14 mouse cellular contexts compared by ENCODE assay signal in the genomic region with DNA sequence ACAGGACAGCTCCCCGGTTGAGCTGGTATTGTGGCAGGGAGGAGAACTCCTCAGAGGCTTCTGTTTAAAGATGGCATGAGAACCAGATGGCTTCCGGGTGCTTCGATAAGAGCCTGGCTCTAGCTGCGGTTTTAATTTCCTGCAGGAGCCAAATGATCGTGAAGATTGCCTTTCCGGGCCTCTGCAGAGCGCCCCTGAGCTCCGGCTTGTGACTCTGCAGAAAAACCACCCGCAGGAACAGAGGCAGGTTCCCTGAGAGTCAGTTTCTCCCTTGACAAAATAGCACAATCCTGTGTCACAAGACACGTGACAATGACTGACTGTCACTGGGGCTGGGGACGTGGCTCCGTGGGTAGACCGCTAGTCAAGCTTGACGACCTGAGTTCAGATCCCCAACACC. TPM values are rescaled to one million over a fixed set of nuclear protein-coding genes. Genes with fewer than 3 reads are reported as not detected.
DNase-seq lines count a peak whose midpoint lies in the region; ATAC-seq lines count a peak whose summit lies in the region.
"Had no signal": no experiment of that assay in that cellular context is flagged by ENCODE, and none has a peak within 500 bp of the region (broad histone marks: within the 10 kb centered on the region; RNA-seq: fewer than 3 reads in every experiment).

No protein-coding gene starts in this region.

- no peaks in the 10 kb centered on the region for H3K9me3 ChIP-seq in limb, embryonic 12.5 days
- H3K9me3 ChIP-seq in limb, embryonic 10.5 days (replicated peaks): no peaks in the 10 kb centered on the region
- no peaks in the 10 kb centered on the region for H3K9me3 ChIP-seq in neural tube, embryonic 14.5 days (ENCODE audit: control insufficient read depth, low read length)
- H3K9me3 ChIP-seq in midbrain, embryonic 11.5 days (ENCODE audit: control insufficient read depth, low read length): no peaks in the 10 kb centered on the region
- H3K9me3 ChIP-seq in kidney, embryonic 16.5 days (ENCODE audit: low read length): no peaks in the 10 kb centered on the region
- H3K9me3 ChIP-seq: midbrain, embryonic 15.5 days had no signal

- no peaks in the 10 kb centered on the region for H3K27me3 ChIP-seq in limb, embryonic 12.5 days
- H3K27me3 ChIP-seq in limb, embryonic 10.5 days (ENCODE audit: low read depth, poor library complexity, severe bottlenecking): no peaks in the 10 kb centered on the region
- no peaks in the 10 kb centered on the region for H3K27me3 ChIP-seq in neural tube, embryonic 14.5 days (ENCODE audit: control insufficient read depth, insufficient read depth, low read length)
- no peaks in the 10 kb centered on the region for H3K27me3 ChIP-seq in midbrain, embryonic 11.5 days (ENCODE audit: control insufficient read depth, insufficient read depth, low read length)
- no peaks in the 10 kb centered on the region for H3K27me3 ChIP-seq in kidney, embryonic 16.5 days (ENCODE audit: insufficient read depth, low read length)
- H3K27me3 ChIP-seq: midbrain, embryonic 15.5 days had no signal

- H3K4me3 ChIP-seq in limb, embryonic 12.5 days (replicated peaks): no peak overlapping the region
- no peak overlapping the region for H3K4me3 ChIP-seq in limb, embryonic 10.5 days
- no peak overlapping the region for H3K4me3 ChIP-seq in neural tube, embryonic 14.5 days (ENCODE audit: low read depth, low read length)
- H3K4me3 ChIP-seq in midbrain, embryonic 11.5 days (ENCODE audit: low read depth, low read length): no peak overlapping the region
- no peak overlapping the region for H3K4me3 ChIP-seq in kidney, embryonic 16.5 days (ENCODE audit: low read length)
- H3K4me3 ChIP-seq: midbrain, embryonic 15.5 days had no signal

- intact Hi-C loops in left cerebral cortex, postnatal 36 days (cut with DNase I): no loop called here

- peak overlapping the region; percentile 35; the same call in 1 of the 2 replicates for H3K27ac ChIP-seq in limb, embryonic 12.5 days
- H3K27ac ChIP-seq in limb, embryonic 10.5 days: no peak overlapping the region
- H3K27ac ChIP-seq in neural tube, embryonic 14.5 days (ENCODE audit: low read depth, low read length): peak overlapping the region; percentile 36
- no peak overlapping the region for H3K27ac ChIP-seq in midbrain, embryonic 11.5 days (ENCODE audit: low read depth, low read length)
- H3K27ac ChIP-seq in kidney, embryonic 16.5 days (ENCODE audit: low read length): no peak overlapping the region
- H3K27ac ChIP-seq: midbrain, embryonic 15.5 days had no signal

- 70% methylated on average over 14 of the region's 14 CpGs for WGBS in limb, embryonic 12.5 days
- WGBS in limb, embryonic 10.5 days: 84% methylated on average over 14 of the region's 14 CpGs
- WGBS in neural tube, embryonic 14.5 days: 58% methylated on average over 14 of the region's 14 CpGs
- WGBS in midbrain, embryonic 11.5 days: 89% methylated on average over 14 of the region's 14 CpGs
- 72% methylated on average over 14 of the region's 14 CpGs for WGBS in kidney, embryonic 16.5 days

- no peak for DNase-seq in limb, embryonic 10.5 days (ENCODE audit: low spot score)
- peak; percentile 20 for DNase-seq in induced T-regulatory cell, adult 2 months (ENCODE audit: low read depth)
- no peak for DNase-seq in midbrain, embryonic 11.5 days (ENCODE audit: low spot score, missing footprints)
- no peak for DNase-seq in left cerebral cortex, postnatal 36 days (ENCODE audit: low spot score in 2 of 2)
- DNase-seq: cerebellum, adult 11 months; heart, postnatal 36 days; kidney, adult 9 months; layer of hippocampus, adult 9-11 months; lung, postnatal 14 days had no signal

- no peak for ATAC-seq in limb, embryonic 12.5 days (ENCODE audit: insufficient number of reproducible peaks, insufficient read depth, low FRiP score, low TSS enrichment, low read depth)
- ATAC-seq in activated CD4-positive, CD25-positive, alpha-beta regulatory T cell, adult 4 months: peak; percentile 65
- ATAC-seq in neural tube, embryonic 14.5 days (ENCODE audit: low read depth): no peak
- ATAC-seq in midbrain, embryonic 11.5 days (ENCODE audit: low FRiP score): no peak
- no peak for ATAC-seq in kidney, embryonic 16.5 days (ENCODE audit: low FRiP score, low TSS enrichment)
- ATAC-seq: midbrain, embryonic 15.5 days had no signal

- H3K36me3 ChIP-seq in limb, embryonic 12.5 days: 0 out of 2 replicates have a peak, but pooled peaks cover 4% of the 10 kb centered on the region
- no peaks in the 10 kb centered on the region for H3K36me3 ChIP-seq in limb, embryonic 10.5 days
- no peaks in the 10 kb centered on the region for H3K36me3 ChIP-seq in neural tube, embryonic 14.5 days (ENCODE audit: control insufficient read depth, insufficient read depth, low read length)
- no peaks in the 10 kb centered on the region for H3K36me3 ChIP-seq in midbrain, embryonic 11.5 days (ENCODE audit: control insufficient read depth, insufficient read depth, low read length)
- peaks cover 7% of the 10 kb centered on the region; the same call in 1 of the 2 replicates for H3K36me3 ChIP-seq in kidney, embryonic 16.5 days (ENCODE audit: insufficient read depth, low read length)
- H3K36me3 ChIP-seq: midbrain, embryonic 15.5 days had no signal

- H3K4me2 ChIP-seq in limb, embryonic 12.5 days: no peak overlapping the region
- no peak overlapping the region for H3K4me2 ChIP-seq in neural tube, embryonic 14.5 days (ENCODE audit: low read depth, low read length)
- no peak overlapping the region for H3K4me2 ChIP-seq in midbrain, embryonic 11.5 days
- H3K4me2 ChIP-seq in kidney, embryonic 16.5 days (replicated peaks; ENCODE audit: low read depth, low read length): no peak overlapping the region
- H3K4me2 ChIP-seq: midbrain, embryonic 15.5 days had no signal

- peaks cover 21% of the 10 kb centered on the region for H3K4me1 ChIP-seq in limb, embryonic 12.5 days (replicated peaks)
- 0 out of 2 replicates have a peak, but pooled peaks cover 6% of the 10 kb centered on the region for H3K4me1 ChIP-seq in limb, embryonic 10.5 days
- H3K4me1 ChIP-seq in neural tube, embryonic 14.5 days (ENCODE audit: control insufficient read depth, insufficient read depth, low read length): peaks cover 8% of the 10 kb centered on the region
- H3K4me1 ChIP-seq in midbrain, embryonic 11.5 days (ENCODE audit: control insufficient read depth, insufficient read depth, low read length): no peaks in the 10 kb centered on the region
- no peaks in the 10 kb centered on the region for H3K4me1 ChIP-seq in kidney, embryonic 16.5 days (ENCODE audit: insufficient read depth, low read length)
- H3K4me1 ChIP-seq: midbrain, embryonic 15.5 days had no signal

- H3K9ac ChIP-seq in limb, embryonic 12.5 days (replicated peaks): no peak overlapping the region
- no peak overlapping the region for H3K9ac ChIP-seq in neural tube, embryonic 14.5 days (replicated peaks; ENCODE audit: low read depth, low read length)
- no peak overlapping the region for H3K9ac ChIP-seq in midbrain, embryonic 11.5 days (ENCODE audit: low read length)
- no peak overlapping the region for H3K9ac ChIP-seq in kidney, embryonic 16.5 days (replicated peaks; ENCODE audit: low read length)
- H3K9ac ChIP-seq: midbrain, embryonic 15.5 days had no signal

RNA-seq across cellular contexts. Expression of gene Abat, which starts 16.8 kb away (rescaled TPM):
- polyA plus RNA-seq in limb, embryonic 12.5 days (2016; fragmentation: Nextera tagmentation; extraction: Ambion mirVana): 36.4 and 41.8 TPM in 2 replicates
- 14.9 and 22.7 TPM in 2 replicates for polyA plus RNA-seq in limb, embryonic 10.5 days (2016; fragmentation: Nextera tagmentation; extraction: Ambion mirVana)
- polyA plus RNA-seq in activated CD4-positive, CD25-positive, alpha-beta regulatory T cell, adult 4 months (2017; shearing (Covaris generic)): 1 to 10 TPM; 1.3 TPM
- polyA plus RNA-seq in neural tube, embryonic 14.5 days (2014; fragmentation: Nextera tagmentation; extraction: Ambion mirVana): 84.9 and 115 TPM in 2 replicates
- 18.1 and 19.6 TPM in 2 replicates for polyA plus RNA-seq in midbrain, embryonic 11.5 days (2014; fragmentation: Nextera tagmentation; extraction: Ambion mirVana)
- 100 to 1,000 TPM; 155 to 158 TPM for total RNA-seq in left cerebral cortex, postnatal 36 days (2021)
- 46.7 and 48.5 TPM in 2 replicates for polyA plus RNA-seq in kidney, embryonic 16.5 days (2015; fragmentation: Nextera tagmentation; extraction: Ambion mirVana)

RNA-seq across cellular contexts. Expression of gene Mettl22, which starts 59.4 kb away (rescaled TPM):
- 16.9 and 19.3 TPM in 2 replicates for polyA plus RNA-seq in limb, embryonic 12.5 days (2016; fragmentation: Nextera tagmentation; extraction: Ambion mirVana)
- polyA plus RNA-seq in limb, embryonic 10.5 days (2016; fragmentation: Nextera tagmentation; extraction: Ambion mirVana): 18.2 and 22.5 TPM in 2 replicates
- 10 to 100 TPM; 16.4 to 32.0 TPM for polyA plus RNA-seq in activated CD4-positive, CD25-positive, alpha-beta regulatory T cell, adult 4 months (2017; shearing (Covaris generic))
- polyA plus RNA-seq in neural tube, embryonic 14.5 days (2014; fragmentation: Nextera tagmentation; extraction: Ambion mirVana): 48.4 and 63.4 TPM in 2 replicates
- polyA plus RNA-seq in midbrain, embryonic 11.5 days (2014; fragmentation: Nextera tagmentation; extraction: Ambion mirVana): 17.6 and 24.3 TPM in 2 replicates
- total RNA-seq in left cerebral cortex, postnatal 36 days (2021): 10 to 100 TPM; 26.4 to 27.9 TPM
- 20.4 and 20.5 TPM in 2 replicates for polyA plus RNA-seq in kidney, embryonic 16.5 days (2015; fragmentation: Nextera tagmentation; extraction: Ambion mirVana)

Comparison
In these comparisons a context has a peak if more than half of its experiments do, and no peak if none do; other contexts are left out.
1. H3K27ac ChIP-seq: peak in limb, embryonic 12.5 days (single experiment) and neural tube, embryonic 14.5 days (single experiment); none in limb, embryonic 10.5 days (single experiment), midbrain, embryonic 11.5 days (single experiment) and kidney, embryonic 16.5 days (single experiment).